Mouse (Mus musculus) G1E (cell line): ENCODE data around the gene Pyurf.

Experiments used
- CTCF ChIP-seq: IDR thresholded peaks from 2 replicates; pipeline ENCODE4 v1.5.1; 2012; ENCODE audit warnings: low read depth, low read length, inconsistent platforms, mixed read lengths
- GATA1 ChIP-seq: IDR thresholded peaks from 2 replicates; pipeline ENCODE4 v1.6.1; 2012; ENCODE audit warnings: borderline replicate concordance, low read length, inconsistent platforms, mixed read lengths
- GATA2 ChIP-seq: IDR thresholded peaks from 2 replicates; pipeline ENCODE4 v1.6.1; 2012; ENCODE audit warnings: low read depth, low read length, inconsistent platforms, borderline replicate concordance
- POLR2AphosphoS5 ChIP-seq: IDR thresholded peaks from 2 replicates; pipeline ENCODE4 v1.6.1; 2012; ENCODE audit warnings: low read depth, low read length, inconsistent platforms; ENCODE audit not compliant: insufficient replicate concordance
- TAL1 ChIP-seq: conservative IDR thresholded peaks from 2 replicates; pipeline ENCODE4 v1.6.1; 2012; ENCODE audit warnings: low read depth, low read length, inconsistent platforms, mixed read lengths

- no peak for TF ChIP-seq CTCF
- no peak for TF ChIP-seq TAL1
- TF ChIP-seq GATA2: no peak
- TF ChIP-seq POLR2AphosphoS5: no peak
- TF ChIP-seq GATA1: no peak
Observed at GRCm38 (mm10) chr6:57639531-57639930, 52.3 kb downstream of the Pyurf start.
